ENCODE assay signal across 11 mouse cellular contexts in genomic region chr7:49505024-49505423, GRCm38 (mm10).
DNase-seq lines count a peak whose midpoint lies in the region; ATAC-seq and TF ChIP-seq lines count a peak whose summit lies in the region.
"Had no signal": no experiment of that assay in that cellular context is flagged by ENCODE, and none has a peak within 500 bp of the region (broad histone marks: within the 10 kb centered on the region; RNA-seq: fewer than 3 reads in every experiment).

No protein-coding gene starts in this region.

- no peak for DNase-seq in forebrain, postnatal 0 days
- DNase-seq in neural tube, embryonic 11.5 days (ENCODE audit: low spot score): no peak
- DNase-seq in neural tube, embryonic 10.5 days (ENCODE audit: extremely low spot score, low spot score): no peak
- peak; percentile 78 for DNase-seq in kidney, adult 2 months
- DNase-seq in cerebellum, adult 18-20 months: no peak
- DNase-seq: gastrocnemius, postnatal 25 days; thymus, adult 18-20 months had no signal

- H3K36me3 ChIP-seq in forebrain, embryonic 12.5 days (replicated peaks): no peaks in the 10 kb centered on the region
- 0 out of 2 replicates have a peak, but pooled peaks cover 4% of the 10 kb centered on the region for H3K36me3 ChIP-seq in forebrain, postnatal 0 days (ENCODE audit: insufficient read depth)
- H3K36me3 ChIP-seq in neural tube, embryonic 11.5 days (ENCODE audit: control insufficient read depth, insufficient read depth, low read length): no peaks in the 10 kb centered on the region
- H3K36me3 ChIP-seq in kidney, adult 2 months (ENCODE audit: control insufficient read depth, insufficient read depth, low read length): no peaks in the 10 kb centered on the region
- no peaks in the 10 kb centered on the region for H3K36me3 ChIP-seq in liver, embryonic 16.5 days (ENCODE audit: control insufficient read depth, insufficient read depth)

- H3K4me1 ChIP-seq in forebrain, embryonic 12.5 days: peaks cover 23% of the 10 kb centered on the region
- H3K4me1 ChIP-seq in forebrain, postnatal 0 days (ENCODE audit: insufficient read depth): no peaks in the 10 kb centered on the region
- H3K4me1 ChIP-seq in neural tube, embryonic 11.5 days (ENCODE audit: control insufficient read depth, insufficient read depth, low read length): peaks cover 16% of the 10 kb centered on the region
- peaks cover 7% of the 10 kb centered on the region; the same call in 1 of the 2 replicates for H3K4me1 ChIP-seq in kidney, adult 2 months (ENCODE audit: control insufficient read depth, insufficient read depth, low read length)
- H3K4me1 ChIP-seq in liver, embryonic 16.5 days (ENCODE audit: control insufficient read depth, low read depth, low read length): peaks cover 3% of the 10 kb centered on the region

- no peaks in the 10 kb centered on the region for H3K9me3 ChIP-seq in forebrain, embryonic 12.5 days
- no peaks in the 10 kb centered on the region for H3K9me3 ChIP-seq in forebrain, postnatal 0 days (ENCODE audit: low read length)
- H3K9me3 ChIP-seq in neural tube, embryonic 11.5 days (ENCODE audit: control insufficient read depth, low read length): no peaks in the 10 kb centered on the region
- no peaks in the 10 kb centered on the region for H3K9me3 ChIP-seq in liver, embryonic 16.5 days (replicated peaks; ENCODE audit: control insufficient read depth, low read length)

- no peak for TF ChIP-seq CTCF in forebrain, postnatal 0 days (IDR thresholded peaks at IDR 0.05; ENCODE audit: low read depth)
- no peak for TF ChIP-seq CTCF in kidney, adult 2 months (conservative IDR thresholded peaks at IDR 0.05; ENCODE audit: insufficient read depth, insufficient read length, low read depth, low read length)

- no peak overlapping the region for H3K4me2 ChIP-seq in forebrain, embryonic 12.5 days
- no peak overlapping the region for H3K4me2 ChIP-seq in forebrain, postnatal 0 days (ENCODE audit: low read depth)
- no peak overlapping the region for H3K4me2 ChIP-seq in neural tube, embryonic 11.5 days (ENCODE audit: low read depth)
- no peak overlapping the region for H3K4me2 ChIP-seq in liver, embryonic 16.5 days (ENCODE audit: low read depth, low read length)

- 0 out of 2 replicates have a peak overlapping the region, but pooled peaks have one; percentile 19 for H3K27ac ChIP-seq in forebrain, embryonic 12.5 days
- H3K27ac ChIP-seq in forebrain, postnatal 0 days (ENCODE audit: low read depth, low read length): no peak overlapping the region; the same call in 1 of the 2 replicates
- H3K27ac ChIP-seq in neural tube, embryonic 11.5 days (ENCODE audit: low read depth, low read length): no peak overlapping the region
- no peak overlapping the region for H3K27ac ChIP-seq in kidney, adult 2 months (ENCODE audit: insufficient read depth, low read depth, low read length)
- peak overlapping the region; percentile 18 for H3K27ac ChIP-seq in liver, embryonic 16.5 days (ENCODE audit: low read length)
- H3K27ac ChIP-seq: liver, embryonic 14.5 days had no signal

- no peak for TF ChIP-seq POLR2A in kidney, adult 2 months (IDR thresholded peaks at IDR 0.05; ENCODE audit: low read depth, low read length)

- H3K4me3 ChIP-seq in forebrain, embryonic 12.5 days (replicated peaks): no peak overlapping the region
- H3K4me3 ChIP-seq in forebrain, postnatal 0 days (ENCODE audit: low read depth, low read length): no peak overlapping the region
- no peak overlapping the region for H3K4me3 ChIP-seq in neural tube, embryonic 11.5 days (ENCODE audit: low read depth, low read length)
- H3K4me3 ChIP-seq in kidney, adult 2 months (ENCODE audit: insufficient read depth, low read depth, low read length): no peak overlapping the region
- H3K4me3 ChIP-seq in liver, embryonic 16.5 days (ENCODE audit: low read depth, low read length): no peak overlapping the region

- H3K27me3 ChIP-seq in forebrain, embryonic 12.5 days: peaks cover 16% of the 10 kb centered on the region
- no peaks in the 10 kb centered on the region for H3K27me3 ChIP-seq in forebrain, postnatal 0 days (ENCODE audit: insufficient read depth, low read length)
- no peaks in the 10 kb centered on the region for H3K27me3 ChIP-seq in neural tube, embryonic 11.5 days (ENCODE audit: control insufficient read depth, insufficient read depth, low read length)
- H3K27me3 ChIP-seq in kidney, adult 2 months (replicated peaks; ENCODE audit: control insufficient read depth, insufficient read depth, low read length): no peaks in the 10 kb centered on the region
- no peaks in the 10 kb centered on the region for H3K27me3 ChIP-seq in liver, embryonic 16.5 days (ENCODE audit: control insufficient read depth, insufficient read depth, low read depth, low read length)

- ATAC-seq in forebrain, embryonic 12.5 days (ENCODE audit: low FRiP score): no peak
- no peak for ATAC-seq in forebrain, postnatal 0 days
- ATAC-seq in neural tube, embryonic 11.5 days (ENCODE audit: insufficient read depth, low FRiP score, low TSS enrichment): 0 out of 2 replicates have a peak, but pooled peaks have one; percentile 20
- no peak for ATAC-seq in liver, embryonic 16.5 days (ENCODE audit: low read depth)
- no peak for ATAC-seq in erythroid progenitor cell, adult 5-6 weeks (replicated peaks; ENCODE audit: low FRiP score, poor library complexity, severe bottlenecking)

- H3K9ac ChIP-seq in forebrain, embryonic 12.5 days: no peak overlapping the region
- no peak overlapping the region for H3K9ac ChIP-seq in forebrain, postnatal 0 days
- no peak overlapping the region for H3K9ac ChIP-seq in neural tube, embryonic 11.5 days (ENCODE audit: low read length)
- H3K9ac ChIP-seq in liver, embryonic 16.5 days (ENCODE audit: low read depth, low read length): no peak overlapping the region
- H3K9ac ChIP-seq: liver, embryonic 14.5 days had no signal

- WGBS in forebrain, embryonic 12.5 days: 8% methylated on average over 3 of the region's 3 CpGs
- WGBS in forebrain, postnatal 0 days: 14% methylated on average over 2 of the region's 3 CpGs
- WGBS in neural tube, embryonic 11.5 days: 12% methylated on average over 2 of the region's 3 CpGs
- WGBS in kidney, adult 2 months: 36% methylated on average over 3 of the region's 3 CpGs
- 25% methylated on average over 2 of the region's 3 CpGs for WGBS in liver, embryonic 16.5 days (ENCODE audit: insufficient replicate concordance)

Comparison
In these comparisons a context has a peak if more than half of its experiments do, and no peak if none do; other contexts are left out.
1. H3K27ac ChIP-seq: peak in forebrain, embryonic 12.5 days (single experiment) and liver, embryonic 16.5 days (single experiment); none in forebrain, postnatal 0 days (single experiment), neural tube, embryonic 11.5 days (single experiment) and kidney, adult 2 months (single experiment).